Mouse (Mus musculus) telencephalon, adult 2 months (tissue): ENCODE data around the gene Capn1.

ENCODE experiments used
- DNase-seq: peaks from one replicate; pipeline ENCODE4 v3.0.0-alpha.2; 2011; ENCODE audit warnings: low read depth, low spot score

Gene Capn1

DNA sequence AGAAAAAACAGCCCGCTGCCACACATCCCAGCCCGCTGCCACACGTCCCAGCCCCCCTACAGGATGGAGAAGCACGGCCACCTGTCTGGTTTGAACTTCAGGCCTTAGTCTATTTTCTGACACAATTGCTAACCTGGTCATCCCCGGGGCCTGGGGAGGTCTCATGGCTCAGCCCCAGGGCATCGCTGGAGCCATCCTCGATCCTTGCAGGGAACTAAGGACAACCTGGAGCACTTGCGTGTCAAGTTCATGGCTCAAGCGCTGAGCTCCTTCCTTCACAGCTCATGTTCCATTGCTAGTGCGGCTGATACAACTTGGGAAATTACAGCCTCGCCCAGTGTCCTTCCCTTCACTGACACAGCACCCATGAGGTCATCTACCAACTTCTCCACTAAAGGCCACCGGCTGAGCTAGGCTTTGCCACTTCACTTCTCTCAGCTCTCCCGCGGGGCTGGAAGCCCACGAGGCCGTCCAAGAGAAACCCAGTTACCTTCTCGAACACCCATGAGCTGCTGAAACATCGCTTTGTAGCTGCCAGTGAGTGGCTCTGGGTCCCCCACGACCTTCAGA lies 62.4 kb downstream of the Capn1 start:
- no peak for DNase-seq

DNA sequence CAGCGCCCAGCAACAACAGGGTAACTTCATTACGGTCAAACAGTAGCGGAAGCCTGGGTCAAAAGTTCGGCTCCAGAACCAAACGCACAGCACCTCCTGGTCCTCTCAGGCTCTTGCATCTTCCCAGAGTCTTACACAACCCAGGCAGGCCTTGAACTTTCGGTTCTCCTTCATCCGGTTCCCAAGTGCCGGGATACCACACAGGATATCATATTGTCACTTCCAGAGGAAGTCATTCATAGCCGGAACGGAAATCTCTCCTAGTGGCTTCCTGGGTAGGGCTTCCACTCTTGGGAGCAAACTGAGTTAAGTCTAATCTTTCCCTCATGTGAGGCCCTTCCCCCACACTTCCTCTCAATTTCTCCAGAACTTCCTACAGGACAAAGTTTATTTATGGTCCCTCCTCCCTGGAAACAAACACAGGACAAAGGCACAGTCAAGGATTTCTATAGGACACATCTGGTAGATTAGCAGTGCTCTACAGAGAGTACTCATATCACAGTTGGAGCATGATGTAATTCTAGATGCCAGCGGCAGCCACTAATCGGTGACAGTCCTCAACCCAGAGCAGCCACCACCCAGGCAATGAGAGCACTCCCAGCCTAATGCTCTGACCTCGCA lies 63.5 kb downstream of the Capn1 start:
- DNase-seq: no peak

DNA sequence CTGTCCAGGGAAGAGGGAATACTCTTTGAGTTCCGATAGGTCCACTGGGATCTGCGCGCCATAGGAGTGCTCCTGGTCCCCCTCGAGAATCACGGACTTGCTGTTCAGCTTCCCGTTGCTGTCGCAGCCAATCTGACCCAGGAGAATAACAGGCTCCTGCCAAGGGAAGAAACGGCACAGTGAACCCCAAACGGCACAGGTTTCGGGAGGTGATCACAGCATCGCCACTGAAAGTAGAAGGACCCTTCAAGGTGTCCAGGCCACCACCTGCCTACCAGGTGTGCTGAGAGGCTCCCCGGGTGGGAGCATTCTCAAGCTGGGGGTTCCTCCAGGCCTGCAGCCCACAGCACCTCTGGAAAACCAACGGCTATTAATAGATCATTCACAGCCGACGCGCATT lies 64.1 kb downstream of the Capn1 start:
- no peak for DNase-seq

DNA sequence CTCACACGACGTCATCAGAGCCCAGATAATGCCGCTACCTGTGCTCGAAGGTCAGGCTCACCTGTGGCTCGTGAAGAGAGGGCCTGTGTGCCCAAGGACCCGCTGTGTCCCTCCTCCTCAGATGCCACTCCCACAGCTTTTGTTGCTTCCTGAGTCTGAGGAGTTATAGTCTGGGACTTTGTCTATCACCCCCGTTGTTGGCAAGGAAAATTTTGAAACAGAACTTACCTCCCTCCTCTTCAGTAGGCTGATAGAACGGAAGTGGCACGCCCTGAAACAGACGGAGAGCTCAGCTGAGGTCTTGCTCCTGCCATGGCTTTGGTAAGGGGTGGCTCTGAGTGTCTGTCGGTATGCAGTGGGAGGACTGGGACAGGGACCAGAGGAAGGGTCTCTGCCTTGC lies 65.5 kb downstream of the Capn1 start:
- DNase-seq: no peak

DNA sequence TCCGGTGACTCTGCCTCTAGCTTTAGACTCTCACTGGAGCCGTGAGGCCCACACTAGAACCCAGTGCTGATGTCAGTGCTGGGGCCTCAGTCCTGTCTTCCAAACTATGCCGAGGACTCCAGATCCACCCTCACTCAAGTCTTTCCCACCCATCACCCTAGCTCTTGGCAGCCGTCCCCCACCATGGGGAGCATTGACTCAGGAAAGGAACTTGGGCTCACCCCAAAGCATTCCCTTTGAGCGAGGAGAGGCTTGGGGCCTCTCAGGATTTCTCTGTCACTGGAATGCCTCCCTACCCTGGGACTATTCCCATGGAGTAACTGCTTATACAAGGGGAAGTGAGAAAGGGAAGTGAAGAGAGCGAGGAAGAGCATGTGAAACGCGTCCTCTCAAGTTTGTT lies 69.8 kb downstream of the Capn1 start:
- DNase-seq: no peak

DNA sequence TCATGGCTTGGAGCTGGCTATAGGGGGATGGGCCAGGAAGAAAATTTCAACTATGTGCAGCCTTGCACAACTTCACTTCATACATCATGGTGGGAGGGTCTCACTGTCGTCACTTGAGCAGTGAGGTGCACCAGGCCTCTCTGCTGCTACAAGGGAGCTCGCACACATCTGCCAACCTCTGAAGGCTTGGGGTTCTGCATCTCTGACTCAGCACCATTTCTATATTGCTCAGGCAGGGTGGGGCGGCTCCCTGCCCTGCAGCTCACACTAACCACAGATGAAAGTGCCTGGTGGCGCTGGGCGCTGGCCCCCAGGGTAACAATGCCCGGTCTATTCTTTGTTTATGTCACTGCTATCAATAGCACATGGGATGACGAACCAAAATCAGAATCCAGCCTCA lies 70.7 kb downstream of the Capn1 start:
- peak; percentile 55 for DNase-seq

DNA sequence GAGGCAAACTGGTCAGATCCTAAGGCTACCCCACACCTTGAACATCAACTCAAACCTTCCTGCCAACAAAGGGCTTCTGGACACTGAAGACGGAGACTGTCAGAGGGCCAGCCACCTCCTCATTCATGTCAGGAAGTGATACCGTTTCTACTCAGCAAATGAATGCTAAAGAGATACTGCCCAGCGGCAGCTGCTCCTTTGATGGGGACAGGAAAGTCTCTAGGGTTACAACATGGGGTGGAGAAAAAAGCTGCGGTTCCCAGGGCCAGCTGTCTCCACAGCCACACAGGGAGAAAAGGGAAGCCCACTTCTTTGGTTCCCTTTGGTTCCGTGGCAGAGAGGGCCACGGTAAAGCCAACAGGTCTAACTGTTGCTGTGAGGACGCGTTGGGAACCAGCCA lies 71.6 kb downstream of the Capn1 start:
- DNase-seq: no peak

DNA sequence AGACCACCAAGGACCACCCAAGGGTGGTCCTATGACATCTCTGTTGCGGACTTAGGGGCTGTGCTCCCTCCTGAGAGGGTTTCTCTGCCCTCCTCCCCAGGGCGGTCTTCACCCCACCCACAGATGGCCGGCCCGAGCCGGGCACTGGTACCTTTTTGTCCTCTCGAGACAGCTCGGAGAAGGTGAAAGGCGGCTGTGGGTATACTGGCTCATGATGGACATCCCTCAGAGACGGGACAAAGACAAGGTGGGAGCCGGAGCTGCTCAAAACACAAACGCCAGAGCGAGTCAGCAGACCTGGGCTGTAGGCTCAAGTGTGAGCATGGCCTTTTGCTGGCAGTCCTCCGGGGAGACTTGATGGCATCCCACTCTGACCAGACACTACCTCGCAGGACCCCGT lies 72.3 kb downstream of the Capn1 start:
- DNase-seq: no peak

DNA sequence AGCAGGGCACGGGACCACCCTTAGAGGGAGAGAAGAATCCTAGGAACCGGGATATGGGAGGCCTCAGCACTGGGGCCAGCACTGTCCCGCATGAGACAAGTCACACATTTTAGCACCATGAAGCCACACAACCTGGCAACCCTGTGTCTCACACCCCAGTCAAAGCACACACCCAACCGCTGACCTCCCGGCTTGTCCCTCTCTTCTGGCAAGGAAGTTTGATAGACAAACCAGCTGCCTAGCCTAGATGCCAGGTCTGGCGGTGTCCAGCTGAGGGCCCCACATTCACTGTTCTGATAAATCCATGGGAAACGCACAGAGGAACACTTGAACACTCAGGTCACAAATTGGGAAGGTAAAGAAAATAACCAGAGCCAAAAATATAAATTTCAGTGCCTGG lies 73.1 kb downstream of the Capn1 start:
- DNase-seq: no peak

DNA sequence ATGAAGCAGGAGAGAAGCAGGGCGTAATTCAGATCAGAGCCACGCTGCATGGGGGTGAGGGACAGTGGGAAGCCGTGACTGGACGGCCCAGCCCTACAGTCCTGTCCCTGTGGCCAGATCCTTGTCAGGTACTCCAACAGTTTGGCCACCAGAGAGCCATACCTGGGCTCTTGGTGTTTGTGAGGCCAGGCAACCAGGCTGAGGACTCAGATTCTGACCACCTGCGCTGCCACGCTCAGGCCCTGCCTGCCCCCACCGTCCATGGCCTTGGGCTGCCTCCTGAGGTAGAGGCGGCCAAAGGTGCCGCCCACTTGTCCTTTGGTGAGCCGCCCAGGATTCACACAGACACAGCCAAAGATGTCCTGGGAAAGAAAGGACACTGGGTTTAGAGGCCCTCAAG lies 75.0 kb downstream of the Capn1 start:
- no peak for DNase-seq

DNA sequence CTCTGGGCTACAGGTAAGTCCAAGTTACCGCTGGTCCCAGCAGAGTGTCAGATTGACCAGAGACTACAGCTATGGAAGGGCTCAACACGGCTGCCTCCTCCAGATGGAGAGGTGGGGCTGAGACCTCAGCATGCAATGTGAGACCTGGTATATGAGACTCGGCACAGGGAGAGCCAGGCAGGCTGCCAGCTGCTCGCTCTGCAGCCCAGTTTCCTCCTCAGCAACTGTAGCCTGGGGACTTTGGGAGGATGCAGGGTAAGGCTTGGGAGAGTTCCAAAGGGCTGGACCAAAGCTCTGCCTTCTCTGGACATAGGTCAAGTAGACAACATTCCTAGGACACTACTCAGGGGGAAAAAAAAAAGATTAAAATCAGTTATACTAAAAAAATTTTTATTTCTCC lies 75.5 kb downstream of the Capn1 start:
- DNase-seq: no peak

DNA sequence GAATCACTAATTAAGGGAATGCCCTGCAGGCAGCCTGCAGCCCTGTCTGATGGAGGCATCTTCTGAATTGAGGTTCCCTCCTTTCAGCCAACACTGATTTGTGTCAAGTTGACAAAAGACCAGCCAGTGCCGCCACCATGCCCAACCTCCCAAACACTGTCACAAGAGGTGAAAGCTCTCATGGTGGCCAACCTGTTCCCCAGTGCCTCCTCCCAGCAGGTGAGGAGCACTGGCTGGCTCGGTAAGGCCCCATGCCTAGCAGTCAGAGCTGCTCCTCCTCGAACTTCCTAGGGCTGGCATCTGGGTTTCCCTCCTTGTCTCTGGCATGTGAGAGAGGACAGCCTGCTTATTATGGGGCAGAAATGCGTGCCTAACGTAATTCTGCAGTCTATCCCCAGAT lies 76.0 kb downstream of the Capn1 start:
- no peak for DNase-seq
